Mouse (Mus musculus) spleen, adult 12 weeks (tissue): Measurements from ENCODE around the gene Abhd5.

Source experiments
- DNase-seq: peaks from one replicate; pipeline ENCODE4 v3.0.0; 2022; ENCODE audit warnings: low spot score

The Abhd5 gene

DNA sequence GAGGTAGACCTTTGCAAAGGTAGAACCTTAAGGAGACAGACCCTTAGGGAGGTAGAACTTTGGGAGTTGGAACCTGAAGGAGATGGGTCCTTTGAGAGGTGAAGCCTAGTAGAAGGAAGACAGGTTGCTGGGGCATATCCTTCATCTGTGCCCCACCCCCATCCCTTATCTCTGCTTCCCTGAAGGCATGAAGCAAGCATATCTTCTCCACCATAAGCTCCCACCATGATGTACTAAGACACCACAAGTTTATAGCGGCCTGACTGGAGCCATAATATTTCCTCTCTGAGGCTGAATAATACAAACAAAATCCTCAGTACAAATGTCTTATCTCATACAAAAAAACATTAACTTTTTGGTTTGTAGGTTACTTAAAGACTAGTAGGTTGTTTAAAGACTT is 3.5 kb upstream of the Abhd5 start:
- peak; percentile 44 for DNase-seq

DNA sequence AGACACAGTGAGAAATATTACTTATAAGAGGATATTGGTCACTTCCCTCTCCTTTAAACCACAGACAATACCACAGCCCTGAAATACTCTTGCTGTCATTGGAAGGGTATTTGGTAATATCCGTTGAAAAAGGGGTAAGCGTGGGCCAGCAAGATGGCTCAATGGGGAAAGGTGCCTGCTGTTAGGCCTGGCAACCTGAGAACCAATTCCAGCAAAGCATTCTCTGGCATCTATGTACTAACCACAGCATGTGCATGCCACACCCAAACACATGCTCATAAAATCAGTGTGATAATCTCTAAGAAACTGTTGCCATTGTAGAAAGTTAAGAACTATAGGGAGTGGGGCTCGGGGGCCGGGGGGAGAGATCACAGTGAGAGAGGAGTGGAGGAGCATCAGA is 2.1 kb upstream of the Abhd5 start:
- no peak for DNase-seq

- DNase-seq = no peak
Measured at GRCm38 (mm10) chr9:122350396-122351130, 845 bp upstream of the Abhd5 start.

DNA sequence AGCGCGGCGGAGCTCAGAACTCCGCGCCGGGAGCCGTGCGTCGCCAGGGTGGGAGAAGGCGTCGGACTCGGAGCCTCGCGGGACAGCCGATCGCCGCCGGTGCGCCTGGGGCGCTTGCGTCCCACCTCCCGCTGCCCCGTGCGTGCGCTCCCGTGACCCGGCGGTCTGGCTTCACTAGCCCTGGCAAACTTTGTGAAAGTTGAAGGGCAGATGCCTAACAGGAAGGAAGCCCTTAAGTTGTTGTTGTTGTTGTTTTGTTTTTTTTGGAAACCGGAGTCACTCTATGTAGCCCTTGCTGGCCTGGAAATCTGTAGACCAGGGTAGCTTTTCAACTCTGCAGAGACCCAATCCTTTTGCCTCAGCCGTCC is 601 bp downstream of the Abhd5 start:
- DNase-seq = no peak

DNA sequence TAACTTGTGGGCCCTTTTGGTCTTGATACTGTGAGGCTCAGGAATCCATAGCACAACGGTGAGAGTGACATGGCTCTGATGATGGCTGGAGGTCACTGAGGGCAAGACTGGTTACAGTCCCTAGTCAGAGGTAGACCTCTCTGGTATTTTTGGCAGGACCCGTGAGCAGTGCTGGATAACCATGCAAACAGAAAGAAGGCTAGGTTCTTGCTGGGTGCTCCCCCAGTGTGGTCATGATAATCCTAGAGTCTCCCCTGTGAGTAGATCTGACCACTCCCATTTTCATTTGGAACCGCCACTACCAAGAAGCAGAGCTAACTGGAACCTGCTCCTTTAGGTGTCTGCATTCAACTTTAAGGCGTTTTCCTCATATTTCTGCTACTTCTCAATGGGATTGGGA is 1.5 kb downstream of the Abhd5 start:
- DNase-seq = no peak

DNA sequence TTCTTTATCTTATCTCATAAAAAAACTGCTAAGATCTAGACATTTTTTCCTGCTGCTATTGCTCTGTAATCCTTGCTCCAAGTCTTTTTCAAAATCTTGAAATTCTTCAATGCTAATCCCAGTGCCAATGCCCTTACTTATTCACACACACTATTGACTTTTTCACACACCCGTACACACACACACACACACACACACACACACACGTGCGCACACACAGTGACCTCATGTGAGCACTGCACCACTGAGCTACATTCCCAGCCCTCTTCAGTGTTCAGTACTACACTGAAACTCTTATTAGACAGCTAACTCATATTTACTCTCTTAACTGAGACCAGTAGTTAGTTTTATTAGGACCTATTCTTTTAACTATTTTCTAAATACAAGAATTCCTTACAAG is 2.8 kb downstream of the Abhd5 start:
- DNase-seq = no peak

DNA sequence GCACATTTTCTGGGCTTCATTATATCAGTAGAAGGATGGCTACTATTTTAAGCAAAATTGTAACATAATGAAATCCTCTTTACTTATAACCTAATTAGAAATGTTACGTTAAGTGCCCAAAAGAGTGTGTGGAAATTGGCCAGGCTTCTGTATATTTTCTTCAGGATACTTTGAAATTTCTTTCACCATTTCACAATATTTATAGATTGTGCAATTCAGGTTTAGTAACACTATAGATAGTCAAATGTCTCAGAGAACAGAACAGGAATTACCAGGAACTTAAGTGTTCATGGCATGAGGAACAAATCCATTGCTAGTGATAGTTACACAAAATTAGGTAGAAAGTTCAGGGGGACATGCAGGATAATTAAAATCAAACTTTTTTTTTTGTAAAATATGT is 5.7 kb downstream of the Abhd5 start:
- no peak for DNase-seq

DNA sequence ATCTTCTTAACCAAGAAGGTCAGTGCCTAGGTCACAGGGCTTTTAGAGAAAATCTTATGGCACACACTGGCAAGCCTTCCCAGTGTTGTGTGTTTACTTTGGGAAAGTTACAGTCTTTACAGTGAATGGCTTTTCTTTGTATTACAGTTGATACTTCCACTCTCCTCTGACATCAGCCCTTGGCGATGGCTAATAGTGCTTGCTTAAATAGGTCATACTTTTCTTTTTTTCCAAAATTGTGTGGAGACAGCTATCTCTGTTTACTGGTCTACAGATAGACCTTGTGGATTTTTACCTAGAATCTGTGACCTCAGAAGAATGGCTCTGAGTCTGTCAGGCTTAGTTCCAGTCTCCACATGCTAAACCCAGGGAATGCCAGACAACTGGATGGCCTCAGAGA is 6.2 kb downstream of the Abhd5 start:
- no peak for DNase-seq

DNA sequence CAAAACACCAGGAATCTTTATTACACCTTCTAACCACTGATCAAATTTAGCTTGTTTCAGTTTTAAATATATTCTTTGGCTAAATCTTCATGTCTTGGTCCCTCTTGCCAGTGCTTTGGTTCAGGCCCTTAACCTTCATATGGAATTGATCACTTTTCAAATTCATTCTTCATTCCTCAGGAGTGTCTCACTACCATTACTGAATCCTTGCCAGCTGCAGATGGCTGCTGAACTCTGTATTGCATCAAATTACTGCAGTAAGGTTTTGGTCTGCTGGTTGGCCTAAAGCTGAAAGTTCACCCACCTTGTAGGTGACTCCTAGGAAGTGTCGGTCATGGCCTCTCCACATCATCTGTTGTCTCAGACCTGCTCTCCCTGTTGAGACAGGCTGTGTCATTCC is 12.8 kb downstream of the Abhd5 start:
- no peak for DNase-seq

- DNase-seq = no peak
Measured at GRCm38 (mm10) chr9:122370292-122370794, 18.9 kb downstream of the Abhd5 start.

- DNase-seq = no peak
Measured at GRCm38 (mm10) chr9:122372506-122372905, 21.1 kb downstream of the Abhd5 start.

- DNase-seq = no peak
Measured at GRCm38 (mm10) chr9:122372991-122373390, 21.6 kb downstream of the Abhd5 start.

DNA sequence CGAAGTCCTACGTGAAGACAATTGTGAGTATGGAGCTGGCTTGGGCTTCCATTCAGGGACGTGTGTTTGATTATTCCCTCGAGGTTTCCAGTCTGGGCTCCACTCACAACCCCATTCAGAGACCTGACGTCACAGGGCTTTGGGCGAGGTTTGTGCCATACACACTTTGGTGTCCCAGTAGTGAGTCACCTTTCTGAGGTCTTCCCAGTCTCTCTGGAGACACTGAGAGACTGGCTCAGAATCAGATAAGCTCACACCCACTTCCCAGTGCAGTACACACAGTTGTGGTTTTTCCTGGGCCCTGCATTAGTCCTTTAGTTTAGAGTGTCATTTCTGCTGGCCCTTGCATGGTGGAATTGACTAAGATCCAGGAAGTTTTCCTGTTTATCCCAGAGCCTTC is 27.6 kb downstream of the Abhd5 start:
- DNase-seq = no peak

- DNase-seq = no peak
Measured at GRCm38 (mm10) chr9:122380959-122381358, 29.6 kb downstream of the Abhd5 start.

DNA sequence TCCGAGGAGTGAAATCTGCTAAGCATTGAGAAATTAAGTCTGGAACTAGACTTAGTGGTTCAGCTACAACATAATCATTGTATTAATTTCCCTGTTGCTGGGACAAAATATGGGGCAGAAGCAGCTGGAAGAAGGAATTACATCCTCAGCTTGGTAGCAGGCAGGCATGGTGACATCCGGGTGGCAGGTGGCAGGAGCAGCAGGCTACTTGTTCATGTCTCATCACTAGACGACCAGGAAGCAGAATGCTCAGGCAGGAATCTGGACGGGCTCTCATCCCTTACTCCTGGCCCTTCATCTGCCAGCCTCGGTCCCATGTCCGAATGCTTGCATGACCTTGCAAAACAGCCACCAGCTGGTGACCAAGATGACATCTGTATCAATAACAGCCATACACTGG is 30.6 kb downstream of the Abhd5 start:
- DNase-seq = no peak

DNA sequence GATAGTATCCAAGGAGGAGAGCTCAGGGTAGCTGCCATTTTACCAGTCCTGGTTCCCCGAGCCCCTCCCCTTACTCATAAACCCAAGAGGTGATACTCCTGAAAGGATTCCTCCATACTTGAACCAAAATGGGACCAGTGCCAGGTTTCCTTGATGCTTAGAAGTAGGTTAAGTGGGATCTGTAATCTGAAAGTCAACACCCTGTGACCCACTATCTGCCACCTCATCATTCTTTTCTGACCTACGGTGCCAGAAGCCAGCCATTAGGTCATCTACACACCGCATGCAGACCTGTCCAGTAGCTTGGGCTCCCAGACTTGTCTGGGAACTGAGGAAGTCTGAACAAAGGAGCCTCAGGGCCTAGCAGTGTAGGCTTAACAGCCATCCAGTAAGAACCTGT is 34.6 kb downstream of the Abhd5 start:
- DNase-seq = no peak

DNA sequence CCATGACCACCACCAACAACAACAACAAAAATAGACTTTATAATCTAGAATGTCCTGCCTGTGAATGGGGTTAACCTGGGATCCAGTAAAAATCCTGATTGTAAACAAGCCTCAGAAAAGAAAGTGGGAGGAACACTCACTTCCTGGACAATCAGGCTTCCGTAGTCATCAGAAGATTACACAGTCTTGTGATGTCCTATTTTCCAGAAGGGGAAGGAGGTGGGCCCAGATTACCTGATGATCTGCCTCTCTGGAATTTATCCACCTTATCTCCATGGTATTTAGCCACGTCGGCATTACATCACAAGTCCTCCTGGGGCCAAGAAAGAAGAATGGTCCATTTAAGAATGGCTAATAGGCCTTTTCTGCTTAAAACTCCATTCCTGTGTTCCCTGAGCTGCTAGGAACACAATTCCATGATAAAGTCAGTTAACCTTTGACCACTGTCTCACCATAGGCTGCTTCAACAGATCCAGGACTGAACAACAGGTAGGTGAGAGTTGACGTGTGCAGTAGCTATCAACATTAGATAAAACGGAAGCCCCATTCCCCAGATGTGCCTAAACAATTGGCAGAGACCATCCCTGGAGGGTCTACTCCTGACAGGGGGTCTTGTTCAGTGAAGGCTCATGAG is 38.0 kb downstream of the Abhd5 start:
- no peak for DNase-seq

GRCm38 (mm10) chr9:122395816-122396215 is 44.4 kb downstream of the Abhd5 start:
- DNase-seq = no peak

GRCm38 (mm10) chr9:122397156-122397555 is 45.7 kb downstream of the Abhd5 start:
- DNase-seq = no peak

- no peak for DNase-seq
Measured at GRCm38 (mm10) chr9:122398746-122399145, 47.3 kb downstream of the Abhd5 start.

- no peak for DNase-seq
Measured at GRCm38 (mm10) chr9:122401239-122401638, 49.8 kb downstream of the Abhd5 start.

DNA sequence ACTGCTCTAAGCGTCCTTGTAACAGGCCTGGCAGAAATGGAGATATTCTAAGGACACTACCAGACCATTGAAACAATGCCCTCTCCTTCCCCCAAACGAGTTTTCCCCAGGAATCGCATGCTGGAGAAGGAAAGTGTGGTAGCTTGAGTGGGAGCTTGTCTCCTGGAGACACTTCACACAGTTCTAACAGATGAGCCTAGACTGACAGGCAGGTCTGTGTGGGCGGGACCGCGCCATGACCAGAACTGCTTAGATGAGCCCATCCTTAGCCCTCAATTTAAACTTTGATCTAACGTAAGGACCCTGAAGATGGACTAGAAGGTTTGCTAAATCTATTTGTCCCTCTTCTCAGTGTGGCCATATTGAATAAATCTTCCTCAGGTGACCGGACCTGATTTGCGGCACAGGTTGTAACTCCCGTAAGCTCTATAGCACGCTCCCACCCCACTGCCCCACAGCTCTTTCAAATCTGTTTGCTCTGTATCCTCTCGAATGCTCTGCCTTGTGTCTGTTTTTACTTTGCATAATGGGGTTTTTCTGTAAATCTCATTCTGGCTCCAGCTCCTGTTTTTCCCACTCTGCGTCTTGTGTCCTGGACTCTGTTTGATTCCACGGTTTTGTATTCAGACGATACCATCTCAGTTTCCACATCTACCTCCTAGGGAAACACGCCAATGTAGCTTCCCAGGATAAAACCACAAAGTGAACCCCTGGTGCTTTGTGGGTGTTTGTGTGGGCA is 59.2 kb downstream of the Abhd5 start:
- DNase-seq = no peak

DNA sequence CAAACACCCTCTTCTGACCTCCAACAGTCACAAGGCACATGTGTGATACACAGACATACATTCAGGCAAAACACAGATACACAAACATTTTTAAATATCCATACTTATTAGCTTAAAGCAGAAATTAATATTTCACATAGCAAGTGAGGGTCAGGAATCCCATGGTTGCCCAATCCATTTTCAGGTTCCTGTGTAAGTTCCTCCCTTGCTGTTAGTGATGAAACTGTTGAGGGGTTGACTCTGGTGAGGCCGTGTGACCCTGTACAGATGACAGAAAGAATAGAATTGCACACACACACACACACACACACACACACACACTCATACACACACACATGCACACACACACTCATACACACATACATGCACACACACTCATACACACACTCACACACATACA is 63.2 kb downstream of the Abhd5 start:
- DNase-seq = no peak
